Mouse (Mus musculus) lung, adult 2 months (tissue): ENCODE measurements at regions not wholly inside any gene's neighbourhood (a gene's known extent, or its start where the extent isn't known, plus 50 kb on each side); places are given as distances from the start of the nearest gene placed in this dataset.

ENCODE experiments used
- DNase-seq: peaks from one replicate; pipeline ENCODE4 v3.0.0; 2022
- H3K4me1 ChIP-seq: fragments of 200-500 bp; 2 replicates; pipeline ENCODE4 v1.6.1; 2011; ENCODE audit warnings: low read length; ENCODE audit not compliant: control insufficient read depth, insufficient read depth
- H3K4me3 ChIP-seq: fragments of 200-500 bp; replicated peaks from 2 replicates; pipeline ENCODE3; 2011; ENCODE audit warnings: low read depth, mild to moderate bottlenecking, control low read depth, low read length; ENCODE audit errors: extremely low read depth
- CTCF ChIP-seq: fragments of 200-500 bp; IDR thresholded peaks from 2 replicates; pipeline ENCODE4 v1.5.1; 2011; ENCODE audit warnings: mild to moderate bottlenecking, low read length, control low read depth; ENCODE audit not compliant: insufficient read depth
- POLR2A ChIP-seq: fragments of 200-500 bp; IDR thresholded peaks from 2 replicates; pipeline ENCODE4 v1.6.1; 2011; ENCODE audit warnings: low read depth, mild to moderate bottlenecking, control low read depth, low read length, borderline replicate concordance; ENCODE audit errors: extremely low read depth
- WGBS: fragments of 180-500 bp; shearing (Covaris S2); methylation state at CpG from one replicate; pipeline ENCODE4 v1.1.7; 2018; 5-methylcytosine and 5-hydroxymethylcytosine counted together

DNA sequence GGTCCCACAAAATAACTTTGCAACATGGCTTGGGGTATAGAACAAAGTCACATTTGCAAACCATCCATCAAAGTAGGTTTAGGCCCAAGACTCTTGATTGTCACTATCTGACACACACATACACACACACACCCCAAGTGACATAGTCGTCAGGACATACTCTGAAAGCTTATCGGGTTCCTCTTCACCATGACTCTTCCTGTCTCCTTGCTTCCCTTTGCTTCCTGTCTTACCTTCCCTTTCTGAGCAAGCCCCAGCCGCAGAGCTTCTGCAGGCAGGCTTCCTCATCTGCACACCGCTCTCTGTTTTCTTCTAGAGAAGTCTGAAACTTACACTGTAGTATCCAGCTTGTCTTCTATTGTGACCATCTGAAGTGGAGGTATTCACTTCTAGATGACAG lies 368.9 kb downstream of the H2al1j start:
- no peak overlapping the region for H3K4me3 ChIP-seq
- H3K4me1 ChIP-seq = no peaks in the 10 kb centered on the region
- DNase-seq = no peak
- 65% methylated on average over 4 of the region's 4 CpGs for WGBS
- TF ChIP-seq CTCF (no peak), POLR2A (no peak)

DNA sequence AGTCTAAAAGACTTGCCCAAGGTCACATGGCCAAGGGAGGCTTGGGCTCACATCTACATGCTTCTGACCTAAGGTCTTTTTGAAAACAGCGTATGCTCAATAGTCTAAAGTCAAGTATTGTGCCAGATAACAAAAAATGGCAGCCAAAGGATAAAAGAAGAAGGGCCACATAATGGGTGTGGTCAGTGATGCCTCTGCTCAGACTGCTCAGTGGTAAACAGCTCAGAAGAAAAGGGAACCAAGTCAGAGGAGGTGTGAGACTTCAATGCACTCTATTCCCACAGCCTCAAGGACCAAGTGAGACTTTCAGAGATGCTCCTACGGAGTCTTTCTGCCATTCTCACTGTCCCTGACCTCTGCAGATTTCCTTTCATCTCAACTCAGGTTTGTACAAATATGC lies 373.5 kb downstream of the H2al1j start:
- no peak for DNase-seq
- Histone ChIP-seq H3K4me1 (no peaks in the 10 kb centered on the region), H3K4me3 (no peak overlapping the region)
- TF ChIP-seq POLR2A = no peak
- TF ChIP-seq CTCF = no peak
- WGBS = 83% methylated on average over 2 of the region's 2 CpGs

DNA sequence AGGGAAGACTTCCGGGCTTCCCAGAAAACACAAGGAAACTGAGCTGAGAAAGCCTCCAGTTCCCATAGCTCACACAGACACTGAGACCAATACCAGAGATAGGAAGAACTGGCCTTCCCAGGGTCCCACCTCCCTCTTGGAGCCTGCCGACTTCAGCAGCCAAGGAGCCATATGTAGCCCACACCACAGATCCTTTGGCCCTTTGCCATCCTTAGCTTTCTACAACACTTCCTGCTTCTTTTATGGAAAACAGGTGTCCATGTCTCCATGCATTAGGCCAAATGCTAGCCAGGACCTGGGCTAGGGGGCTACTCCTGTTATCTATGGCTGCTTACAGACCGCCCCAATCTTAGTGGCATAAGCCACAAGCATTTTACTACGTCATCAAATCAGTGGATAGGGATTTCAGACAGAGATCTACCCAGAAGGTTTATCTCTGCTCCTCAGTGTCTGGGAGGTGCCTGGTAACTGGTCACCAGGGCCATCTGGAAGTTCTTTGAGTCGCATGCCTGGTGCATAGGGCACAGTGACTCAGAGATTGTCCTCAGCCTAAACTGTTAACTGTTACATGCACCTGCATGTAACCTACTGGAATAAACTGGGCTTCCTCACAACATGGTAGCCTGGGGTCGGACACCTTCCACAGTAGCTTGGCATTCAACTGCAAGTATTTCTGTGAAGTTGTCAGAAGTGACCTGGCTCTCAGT lies 378.4 kb downstream of the H2al1j start:
- 80% methylated on average over 6 of the region's 6 CpGs for WGBS
- no peaks in the 10 kb centered on the region for H3K4me1 ChIP-seq
- no peak for TF ChIP-seq CTCF
- no peak for TF ChIP-seq POLR2A
- H3K4me3 ChIP-seq = no peak overlapping the region
- no peak for DNase-seq

DNA sequence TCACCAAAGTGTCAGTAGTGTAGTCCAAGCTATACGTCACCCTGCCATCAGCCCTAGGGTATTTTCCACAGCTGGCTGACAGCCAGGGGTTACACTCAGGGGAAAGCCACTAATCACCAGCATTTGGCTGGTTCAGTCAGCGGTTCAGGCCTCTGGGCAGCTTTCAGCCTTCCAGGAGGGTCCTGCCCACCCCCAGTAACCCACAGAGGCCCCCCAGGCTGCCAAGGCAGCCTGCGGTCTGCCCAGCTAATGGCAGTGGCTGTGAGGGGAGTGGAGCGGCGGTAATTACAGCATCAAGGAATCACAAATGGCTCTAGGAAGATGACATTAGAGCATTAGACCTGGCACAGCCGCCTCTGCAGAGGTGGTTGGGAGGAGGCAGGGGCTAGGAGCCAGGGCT lies 379.7 kb downstream of the H2al1j start:
- Histone ChIP-seq H3K4me1 (no peaks in the 10 kb centered on the region), H3K4me3 (no peak overlapping the region)
- 77% methylated on average over 6 of the region's 6 CpGs for WGBS
- DNase-seq = no peak
- TF ChIP-seq POLR2A = no peak
- no peak for TF ChIP-seq CTCF

DNA sequence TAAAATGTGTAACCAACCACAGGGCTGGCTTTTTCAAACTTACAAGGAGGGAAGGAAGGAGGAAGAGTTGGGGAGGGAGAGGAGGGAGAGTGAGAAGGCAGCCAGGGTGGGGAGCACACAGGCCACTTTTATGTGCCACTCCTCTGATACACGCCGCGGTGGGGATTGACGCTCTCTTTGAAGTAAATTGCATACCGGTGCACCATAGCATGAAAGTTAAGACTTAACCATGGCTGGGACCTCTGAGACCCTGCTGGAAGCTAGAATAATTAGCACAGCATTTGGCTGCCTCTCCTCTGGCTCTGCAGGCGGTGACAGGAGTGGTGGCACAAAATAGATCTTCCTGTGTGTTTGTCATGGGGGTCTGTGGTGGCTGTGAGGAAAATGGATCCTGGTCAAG lies 380.7 kb downstream of the H2al1j start:
- 69% methylated on average over 6 of the region's 6 CpGs for WGBS
- Histone ChIP-seq H3K4me3 (no peak overlapping the region), H3K4me1 (no peaks in the 10 kb centered on the region; the same call in 1 of the 2 replicates)
- no peak for DNase-seq
- TF ChIP-seq CTCF (no peak), POLR2A (no peak)

DNA sequence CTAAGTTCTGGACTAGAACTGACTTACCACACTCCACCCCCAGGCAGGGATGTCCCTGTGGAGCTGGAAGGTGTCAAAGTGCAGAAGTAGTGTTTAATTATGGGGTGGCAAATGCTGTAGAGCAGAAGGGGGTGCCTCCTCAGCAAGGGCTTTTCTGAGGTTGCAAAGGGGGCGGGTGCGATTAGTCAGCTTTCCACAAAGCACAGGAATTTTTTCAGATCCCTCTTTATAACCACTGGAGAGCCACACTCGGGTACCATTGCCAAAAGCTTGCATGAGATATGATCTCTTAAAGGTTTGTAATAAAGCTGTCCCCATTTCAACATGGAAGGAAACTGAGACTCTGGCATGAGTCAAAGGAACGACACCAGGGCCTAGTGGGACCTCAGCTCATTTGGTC lies 381.7 kb downstream of the H2al1j start:
- no peak for TF ChIP-seq POLR2A
- no peak for TF ChIP-seq CTCF
- Histone ChIP-seq H3K4me3 (no peak overlapping the region), H3K4me1 (no peaks in the 10 kb centered on the region; the same call in 1 of the 2 replicates)
- DNase-seq = no peak
- WGBS = 73% methylated on average over 4 of the region's 4 CpGs

DNA sequence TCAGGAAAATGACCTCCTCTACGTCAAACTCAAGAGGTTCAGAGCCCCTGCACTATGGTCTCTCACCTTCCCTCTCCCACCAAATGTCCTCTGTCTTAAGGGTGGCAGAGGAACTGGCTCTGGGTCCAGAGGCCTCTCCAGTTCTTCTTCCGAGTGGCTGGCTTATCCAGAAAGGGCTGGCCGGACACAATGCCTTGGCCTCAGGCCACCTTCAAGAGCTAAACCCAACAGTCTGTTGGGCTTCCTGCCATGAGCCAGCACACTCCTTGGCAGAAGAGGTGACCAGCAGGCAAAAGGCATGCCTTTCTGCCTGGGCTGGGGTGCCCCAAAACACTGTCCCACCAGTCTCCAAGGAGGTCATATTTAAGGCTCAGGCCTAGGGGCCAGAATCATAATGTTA lies 385.8 kb downstream of the H2al1j start:
- TF ChIP-seq CTCF (no peak), POLR2A (no peak)
- H3K4me1 ChIP-seq = no peaks in the 10 kb centered on the region; the same call in 1 of the 2 replicates
- DNase-seq = peak; percentile 46
- 53% methylated on average over 3 of the region's 3 CpGs for WGBS
- H3K4me3 ChIP-seq = no peak overlapping the region

DNA sequence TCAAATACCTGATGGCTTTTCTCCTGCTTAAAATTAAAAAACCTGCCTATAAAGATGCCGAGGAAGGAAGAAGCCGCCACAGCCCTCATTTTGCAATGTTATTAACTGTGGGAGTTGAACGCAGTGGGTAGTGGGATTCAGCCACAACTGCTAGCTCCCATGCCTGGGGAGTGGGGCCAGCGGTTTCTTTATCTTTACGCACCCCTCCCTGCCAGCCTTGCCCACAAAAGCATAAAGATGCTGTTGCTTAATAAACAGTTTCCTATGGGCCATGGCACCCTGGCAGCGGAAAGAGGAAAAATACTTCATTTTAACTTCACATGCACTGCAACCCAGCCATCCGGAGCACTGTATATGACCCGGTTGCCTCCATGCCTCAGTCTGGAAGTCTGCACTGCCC lies 389.2 kb downstream of the H2al1j start:
- Histone ChIP-seq H3K4me1 (no peaks in the 10 kb centered on the region; the same call in 1 of the 2 replicates), H3K4me3 (no peak overlapping the region)
- DNase-seq = no peak
- WGBS = 82% methylated on average over 8 of the region's 8 CpGs
- TF ChIP-seq POLR2A (no peak), CTCF (no peak)

DNA sequence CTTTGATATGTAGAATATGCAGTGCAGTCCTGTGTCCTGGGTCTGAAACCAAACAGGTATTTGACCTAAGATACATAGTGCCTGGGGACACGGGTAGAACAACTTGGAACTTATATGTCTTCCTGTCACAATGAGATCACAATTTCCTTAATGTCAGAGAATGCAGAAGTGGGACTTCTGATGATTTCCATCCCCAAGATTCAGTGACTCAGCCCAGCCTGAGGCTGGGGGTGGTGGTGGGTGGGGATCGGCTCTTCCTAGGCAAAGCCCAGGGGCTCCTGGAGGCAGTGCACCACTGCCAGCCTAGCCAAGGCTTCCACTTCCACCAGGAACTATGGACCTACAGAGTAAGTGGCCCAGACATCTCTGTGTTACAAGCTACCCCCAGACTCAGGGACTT lies 391.2 kb downstream of the H2al1j start:
- 80% methylated on average over 2 of the region's 2 CpGs for WGBS
- Histone ChIP-seq H3K4me3 (no peak overlapping the region), H3K4me1 (no peaks in the 10 kb centered on the region)
- DNase-seq = no peak
- TF ChIP-seq CTCF (no peak), POLR2A (no peak)

DNA sequence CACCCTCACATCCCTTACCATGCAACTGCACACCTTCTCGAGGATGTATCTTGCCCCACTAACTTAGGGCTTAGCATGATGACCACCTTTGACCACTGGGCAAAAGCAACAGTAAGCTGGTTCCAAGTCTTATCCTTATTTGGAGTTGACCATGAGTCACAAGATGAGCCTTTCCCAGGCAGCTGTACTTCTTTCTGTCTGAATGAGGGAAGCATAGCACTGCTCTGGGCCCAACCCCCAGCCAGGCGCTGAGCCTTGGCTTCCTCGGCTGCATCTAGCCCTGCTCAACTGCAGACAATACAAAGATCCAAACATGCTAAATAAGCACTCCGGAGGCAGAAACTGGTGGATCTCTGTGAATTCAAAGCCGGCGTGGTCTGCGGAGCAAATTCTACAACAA lies 392.9 kb downstream of the H2al1j start:
- Histone ChIP-seq H3K4me3 (no peak overlapping the region), H3K4me1 (no peaks in the 10 kb centered on the region)
- TF ChIP-seq POLR2A = no peak
- TF ChIP-seq CTCF = no peak
- DNase-seq = no peak
- 71% methylated on average over 7 of the region's 7 CpGs for WGBS

DNA sequence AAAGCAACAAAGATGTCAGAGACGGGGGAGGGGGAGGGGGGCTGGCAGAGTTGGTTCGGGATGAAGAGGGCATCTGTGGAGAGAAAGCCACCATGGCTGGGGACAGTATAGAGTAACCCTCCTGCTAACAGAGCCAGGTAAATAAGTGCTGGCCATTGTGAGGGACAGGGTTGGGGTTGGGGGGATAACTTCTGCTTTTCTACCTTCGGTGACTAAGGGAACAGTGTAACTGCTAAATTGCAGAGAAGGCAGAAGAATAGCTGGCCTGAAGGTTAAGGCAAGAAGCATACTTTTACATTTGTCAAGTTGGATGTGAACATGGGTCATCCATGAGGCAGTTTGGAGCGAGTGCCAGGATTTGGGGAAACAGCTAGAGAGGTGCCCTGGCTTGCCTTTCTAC lies 395.1 kb downstream of the H2al1j start:
- TF ChIP-seq POLR2A (no peak), CTCF (no peak)
- no peak overlapping the region for H3K4me3 ChIP-seq

More for the DNA sequence above, 395.1 kb downstream of the H2al1j start:
- WGBS = 62% methylated on average over 4 of the region's 4 CpGs
- H3K4me1 ChIP-seq = no peaks in the 10 kb centered on the region
- DNase-seq = no peak
